12 mouse cellular contexts compared by ENCODE assay signal in genomic region chr4:137837792-137838191, GRCm38 (mm10). TPM values are rescaled to one million over a fixed set of nuclear protein-coding genes. Genes with fewer than 3 reads are reported as not detected.
A peak's percentile ranks its signal among the peaks of the same experiment; 100 is the strongest.
DNase-seq lines count a peak whose midpoint lies in the region; ATAC-seq lines count a peak whose summit lies in the region.
"Had no signal": no experiment of that assay in that cellular context is flagged by ENCODE, and none has a peak within 500 bp of the region (broad histone marks: within the 10 kb centered on the region; RNA-seq: fewer than 3 reads in every experiment).

No protein-coding gene starts in this region.

- no peak overlapping the region for H3K4me3 ChIP-seq in kidney, embryonic 15.5 days (replicated peaks)
- no peak overlapping the region for H3K4me3 ChIP-seq in forebrain, embryonic 16.5 days (replicated peaks; ENCODE audit: low read length)
- H3K4me3 ChIP-seq: forebrain, embryonic 10.5 days; heart, embryonic 15.5 days had no signal

- peaks cover 7% of the 10 kb centered on the region for H3K4me1 ChIP-seq in kidney, embryonic 15.5 days
- H3K4me1 ChIP-seq in forebrain, embryonic 16.5 days (replicated peaks; ENCODE audit: control insufficient read depth, insufficient read depth, low read length): peaks cover 4% of the 10 kb centered on the region; the same call in 1 of the 2 replicates

- H3K9me3 ChIP-seq in kidney, embryonic 15.5 days (replicated peaks): no peaks in the 10 kb centered on the region
- H3K9me3 ChIP-seq in forebrain, embryonic 16.5 days (ENCODE audit: control insufficient read depth, low read length): no peaks in the 10 kb centered on the region
- H3K9me3 ChIP-seq: forebrain, embryonic 10.5 days; heart, embryonic 15.5 days had no signal

- ATAC-seq in kidney, embryonic 15.5 days (replicated peaks; ENCODE audit: low FRiP score): no peak
- no peak for ATAC-seq in forebrain, embryonic 16.5 days

- H3K27ac ChIP-seq in kidney, embryonic 15.5 days: no peak overlapping the region
- H3K27ac ChIP-seq in forebrain, embryonic 16.5 days (ENCODE audit: low read length): no peak overlapping the region
- H3K27ac ChIP-seq: forebrain, embryonic 10.5 days; heart, embryonic 15.5 days had no signal

- no peak overlapping the region for H3K9ac ChIP-seq in kidney, embryonic 15.5 days
- H3K9ac ChIP-seq in forebrain, embryonic 16.5 days (replicated peaks; ENCODE audit: low read depth, low read length): no peak overlapping the region
- H3K9ac ChIP-seq: heart, embryonic 15.5 days had no signal

- 79% methylated on average over 8 of the region's 8 CpGs for WGBS in kidney, embryonic 15.5 days
- WGBS in forebrain, embryonic 16.5 days: 85% methylated on average over 8 of the region's 8 CpGs

- DNase-seq in kidney, adult 18-20 months: peak; percentile 78
- peak; percentile 89 for DNase-seq in adipocyte (ENCODE audit: low spot score)
- peak; percentile 82 to 84 for DNase-seq in adrenal gland, postnatal 36 days
- peak; percentile 76 for DNase-seq in kidney, postnatal 14 days
- DNase-seq in ovary, postnatal 36 days (ENCODE audit: low spot score): no peak
- DNase-seq in thymus, postnatal 25 days: no peak
- DNase-seq: thymus, postnatal 14 days had no signal

- no peaks in the 10 kb centered on the region for H3K36me3 ChIP-seq in kidney, embryonic 15.5 days
- no peaks in the 10 kb centered on the region for H3K36me3 ChIP-seq in forebrain, embryonic 16.5 days (ENCODE audit: control insufficient read depth, insufficient read depth)
- H3K36me3 ChIP-seq: forebrain, embryonic 10.5 days; heart, embryonic 15.5 days had no signal

- H3K27me3 ChIP-seq in kidney, embryonic 15.5 days: no peaks in the 10 kb centered on the region
- 0 out of 2 replicates have a peak, but pooled peaks cover 2% of the 10 kb centered on the region for H3K27me3 ChIP-seq in forebrain, embryonic 16.5 days (replicated peaks; ENCODE audit: control insufficient read depth, insufficient read depth, low read length)

- H3K4me2 ChIP-seq in kidney, embryonic 15.5 days: no peak overlapping the region
- H3K4me2 ChIP-seq in forebrain, embryonic 16.5 days (ENCODE audit: low read length): no peak overlapping the region
- H3K4me2 ChIP-seq: heart, embryonic 15.5 days had no signal

RNA-seq across cellular contexts. Expression of gene Ece1, which starts 24.2 kb away (rescaled TPM):
- 53.7 and 58.5 TPM in 2 replicates for polyA plus RNA-seq in kidney, embryonic 15.5 days (2015; fragmentation: Nextera tagmentation; extraction: Ambion mirVana)
- 100 to 1,000 TPM; 256 to 280 TPM for total RNA-seq in adrenal gland, postnatal 36 days (2021)
- 12.4 and 16.3 TPM in 2 replicates for polyA plus RNA-seq in forebrain, embryonic 16.5 days (2015; fragmentation: Nextera tagmentation; extraction: Ambion mirVana)

RNA-seq across cellular contexts. Expression of gene Alpl, which starts 41.6 kb away (rescaled TPM):
- polyA plus RNA-seq in kidney, embryonic 15.5 days (2015; fragmentation: Nextera tagmentation; extraction: Ambion mirVana): 12.9 and 25.3 TPM in 2 replicates
- total RNA-seq in adrenal gland, postnatal 36 days (2021): 10 to 100 TPM in 1 of 2 experiments, 1 to 10 TPM in 1; 4.4 to 55.1 TPM
- 7.6 and 10.5 TPM in 2 replicates for polyA plus RNA-seq in forebrain, embryonic 16.5 days (2015; fragmentation: Nextera tagmentation; extraction: Ambion mirVana)
- total RNA-seq: MEL had no signal

Comparison
In these comparisons a context has a peak if more than half of its experiments do, and no peak if none do; other contexts are left out.
1. DNase-seq: peak in kidney, adult 18-20 months (single experiment), adipocyte (single experiment), adrenal gland, postnatal 36 days (2 of 2) and kidney, postnatal 14 days (single experiment); none in ovary, postnatal 36 days (single experiment) and thymus, postnatal 25 days (single experiment).